Mouse (Mus musculus): Measurements from ENCODE around the gene Kcnn4. TPM values are rescaled to one million over a fixed set of nuclear protein-coding genes. Genes with fewer than 3 reads are reported as not detected.

The Kcnn4 gene
- polyA plus RNA-seq, 1 experiment from 2014 or later: 0.56 TPM

DNA sequence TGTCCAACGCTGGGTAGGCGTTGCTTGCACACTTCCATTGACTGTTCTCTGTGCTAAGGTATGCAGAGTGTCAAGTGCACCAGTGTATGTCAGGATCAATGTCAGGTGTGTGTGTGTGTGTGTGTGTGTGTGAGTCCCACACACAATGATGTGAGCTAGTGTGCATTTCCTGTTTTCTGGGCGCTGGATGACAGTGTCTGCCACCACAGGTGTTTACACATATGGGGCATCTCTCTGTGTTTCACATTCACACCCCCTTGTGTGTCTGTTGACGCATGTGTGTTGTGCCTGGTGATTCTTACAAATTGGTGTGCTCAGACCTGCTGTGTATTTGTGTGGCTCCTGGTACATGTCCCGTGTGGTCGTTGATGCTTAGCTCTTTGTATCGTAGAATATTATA, 1.1 kb upstream of the Kcnn4 start:
- Histone ChIP-seq H3K4me3 (no peak overlapping the region), H3K27me3 (peaks cover 3% of the 10 kb centered on the region; the same call in 1 of the 2 replicates), H3K9ac (replicated peaks) (no peak overlapping the region), H3K9me3 (no peaks in the 10 kb centered on the region), H3K27ac (replicated peaks) (no peak overlapping the region), H3K4me1 (peaks cover 8% of the 10 kb centered on the region), H3K36me3 (no peaks in the 10 kb centered on the region), H3K4me2 (replicated peaks) (no peak overlapping the region)
- no peak for ATAC-seq (replicated peaks)
- WGBS: 88% methylated on average over 7 of the region's 7 CpGs

DNA sequence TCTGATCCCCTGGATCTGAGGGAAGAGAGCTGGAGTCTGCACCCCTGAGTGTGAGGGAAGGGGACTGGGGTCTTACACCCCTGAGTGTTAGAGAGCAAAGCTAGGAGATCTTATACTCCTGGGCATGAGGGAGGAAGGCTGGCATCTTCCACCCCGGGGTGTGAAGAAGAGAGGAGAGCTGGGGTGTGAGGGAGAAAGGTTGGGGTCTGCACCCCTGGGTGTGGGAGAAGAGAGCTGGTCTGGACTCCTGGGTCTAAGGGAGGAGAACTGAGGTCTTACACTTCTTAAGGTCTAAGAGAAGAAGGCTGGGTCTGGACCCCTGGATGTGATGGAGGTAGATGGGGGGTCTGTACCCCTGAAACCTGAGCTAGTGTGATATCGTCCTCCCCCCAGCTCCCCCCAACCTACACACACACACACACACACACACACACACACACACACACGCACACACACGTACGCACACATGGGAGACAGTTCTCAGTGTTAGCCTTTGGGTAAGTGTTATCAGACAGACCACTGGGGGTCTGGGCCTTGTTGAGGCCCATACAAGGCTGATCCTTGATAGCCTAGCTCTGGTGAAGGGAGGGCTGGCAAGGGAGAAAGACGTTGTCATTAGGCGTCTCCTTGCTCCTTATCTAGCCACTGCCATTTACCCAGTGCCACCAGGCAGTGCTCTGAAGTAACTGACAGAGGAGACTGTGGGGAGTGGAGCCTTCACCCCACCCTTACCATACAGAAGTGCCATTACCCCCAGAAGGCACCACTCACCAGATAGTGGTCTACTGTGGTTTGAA, 1.1 kb downstream of the Kcnn4 start:
- Histone ChIP-seq H3K36me3 (no peaks in the 10 kb centered on the region), H3K27ac (replicated peaks) (no peak overlapping the region), H3K27me3 (no peaks in the 10 kb centered on the region), H3K4me2 (replicated peaks) (no peak overlapping the region), H3K4me3 (no peak overlapping the region), H3K9ac (replicated peaks) (no peak overlapping the region), H3K4me1 (peaks cover 10% of the 10 kb centered on the region), H3K9me3 (no peaks in the 10 kb centered on the region)
- ATAC-seq (replicated peaks): no peak
- WGBS: 80% methylated on average over 7 of the region's 7 CpGs

DNA sequence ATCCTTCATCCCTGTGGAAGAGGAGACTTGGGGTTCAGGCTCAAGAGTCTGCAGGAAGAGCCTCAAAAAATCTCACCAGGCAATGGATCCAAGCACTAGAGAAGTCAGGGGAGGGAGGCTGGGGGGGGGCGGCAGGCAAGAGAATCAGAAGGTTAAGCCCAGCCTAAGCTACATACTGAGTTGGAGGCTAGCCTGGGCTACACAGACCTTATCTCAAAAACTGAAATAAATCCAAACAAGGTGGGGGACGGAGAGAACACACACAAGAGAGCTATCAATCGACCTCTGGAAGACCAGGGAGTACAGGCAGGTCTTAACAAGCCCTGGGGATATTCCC, 1.7 kb downstream of the Kcnn4 start:
- Histone ChIP-seq H3K9ac (replicated peaks) (no peak overlapping the region), H3K9me3 (no peaks in the 10 kb centered on the region), H3K27me3 (no peaks in the 10 kb centered on the region), H3K4me3 (no peak overlapping the region), H3K27ac (replicated peaks) (no peak overlapping the region), H3K4me1 (peaks cover 10% of the 10 kb centered on the region), H3K36me3 (no peaks in the 10 kb centered on the region), H3K4me2 (replicated peaks) (no peak overlapping the region)
- no peak for ATAC-seq (replicated peaks)
- WGBS: 75% methylated on average over 3 of the region's 3 CpGs

DNA sequence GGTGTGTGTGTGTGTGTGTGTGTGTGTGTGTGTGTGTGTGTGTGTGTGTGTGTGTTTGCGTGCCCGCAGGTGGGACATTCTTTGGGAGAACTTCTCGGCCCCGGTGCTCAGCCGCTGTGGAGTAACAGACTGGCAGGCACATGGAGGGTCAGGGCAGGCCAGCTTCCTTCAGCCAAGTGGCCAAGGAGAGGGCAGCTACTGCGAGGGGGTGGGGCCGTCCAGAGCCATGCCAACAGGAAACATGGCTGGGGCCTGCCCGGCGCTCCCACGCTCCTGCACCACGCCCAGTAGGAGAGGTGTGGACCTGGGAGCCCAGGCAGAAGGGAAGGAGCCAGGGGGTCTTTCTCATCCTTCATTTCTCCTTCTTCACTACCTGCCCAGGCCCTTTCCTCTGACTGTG, 2.2 kb downstream of the Kcnn4 start:
- peaks cover 4% of the 10 kb centered on the region; the same call in 1 of the 2 replicates for H3K27me3 ChIP-seq
- H3K4me2 ChIP-seq (replicated peaks): no peak overlapping the region
- H3K36me3 ChIP-seq: no peaks in the 10 kb centered on the region
- H3K9me3 ChIP-seq: no peaks in the 10 kb centered on the region
- peaks cover 16% of the 10 kb centered on the region for H3K4me1 ChIP-seq
- H3K9ac ChIP-seq (replicated peaks): no peak overlapping the region
- H3K4me3 ChIP-seq: no peak overlapping the region
- ATAC-seq (replicated peaks): no peak
- 94% methylated on average over 9 of the region's 11 CpGs for WGBS
- H3K27ac ChIP-seq (replicated peaks): no peak overlapping the region

DNA sequence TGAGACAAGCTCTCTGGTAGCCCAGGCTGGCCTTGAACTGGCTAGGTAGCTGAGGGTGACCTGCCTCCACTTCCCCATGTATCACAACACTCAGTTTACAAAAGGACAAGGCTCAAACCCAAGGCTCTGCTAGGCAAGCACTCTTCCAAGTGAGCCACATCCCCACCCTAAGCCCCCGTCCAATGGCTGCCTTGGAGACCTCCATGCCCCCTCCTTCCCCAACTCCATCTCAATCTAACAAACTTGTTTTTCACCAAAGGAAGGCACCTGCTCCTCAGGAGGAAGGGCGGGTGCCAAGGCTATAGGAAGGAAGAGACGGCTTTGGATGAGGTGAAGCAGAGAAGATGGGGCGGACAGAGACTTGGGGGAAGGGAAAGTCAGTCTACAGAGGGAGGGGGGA, 2.7 kb downstream of the Kcnn4 start:
- Histone ChIP-seq H3K27me3 (peaks cover 7% of the 10 kb centered on the region; the same call in 1 of the 2 replicates), H3K36me3 (no peaks in the 10 kb centered on the region), H3K4me2 (replicated peaks) (no peak overlapping the region), H3K4me3 (no peak overlapping the region), H3K4me1 (peaks cover 18% of the 10 kb centered on the region), H3K9me3 (no peaks in the 10 kb centered on the region), H3K9ac (replicated peaks) (no peak overlapping the region), H3K27ac (replicated peaks) (0 out of 2 replicates have a peak overlapping the region, but pooled peaks have one; percentile 52)
- ATAC-seq (replicated peaks): no peak
- 72% methylated on average over 4 of the region's 4 CpGs for WGBS

DNA sequence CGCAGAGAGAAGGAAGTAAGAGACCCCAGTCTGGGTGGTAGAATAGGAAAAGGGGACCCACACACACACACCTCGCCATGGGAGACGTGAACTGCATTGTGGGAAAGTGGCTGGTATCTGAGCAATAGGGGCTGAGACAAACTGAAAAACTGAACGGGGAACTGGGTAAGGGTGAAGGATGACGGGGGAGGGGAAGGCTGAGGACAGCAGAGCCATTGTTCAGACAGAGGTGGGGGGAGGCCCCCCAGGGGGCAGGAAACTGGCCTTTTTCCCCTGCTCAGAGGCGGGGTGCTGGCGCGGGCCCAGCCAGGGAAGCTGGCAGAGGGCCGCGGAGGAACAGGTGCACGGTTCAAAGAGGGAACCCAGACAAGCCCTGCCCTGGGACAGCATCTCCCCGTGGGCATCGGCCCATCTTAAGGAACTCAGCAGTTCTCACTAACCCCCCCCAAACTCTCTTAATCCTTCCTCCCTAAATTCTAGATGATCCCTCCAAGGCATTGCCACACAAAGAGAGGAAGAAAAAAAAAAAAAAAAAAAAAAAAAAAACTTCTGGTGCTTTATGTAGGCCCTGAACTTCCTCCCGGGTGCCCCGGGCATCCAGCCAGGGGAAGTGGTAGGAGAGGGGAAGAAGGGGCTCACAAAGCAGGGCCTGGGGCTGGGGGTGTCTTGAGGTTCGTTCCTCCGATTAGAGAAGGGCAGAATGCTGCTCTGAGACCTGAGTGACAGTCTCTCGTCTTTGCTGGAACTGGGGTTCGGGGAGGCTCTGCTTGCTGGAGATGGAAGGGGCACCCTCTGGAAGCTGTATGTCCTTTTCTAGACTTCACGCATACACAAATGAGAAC, 3.7 kb downstream of the Kcnn4 start:
- H3K4me2 ChIP-seq (replicated peaks): peak overlapping the region; percentile 23; the same call in 1 of the 2 replicates
- H3K27ac ChIP-seq (replicated peaks): peak overlapping the region; percentile 52
- no peaks in the 10 kb centered on the region for H3K9me3 ChIP-seq
- peaks cover 7% of the 10 kb centered on the region; the same call in 1 of the 2 replicates for H3K27me3 ChIP-seq
- WGBS: 20% methylated on average over 17 of the region's 20 CpGs
- no peak overlapping the region for H3K4me3 ChIP-seq
- no peaks in the 10 kb centered on the region for H3K36me3 ChIP-seq
- peaks cover 18% of the 10 kb centered on the region for H3K4me1 ChIP-seq
- ATAC-seq (replicated peaks): peak; percentile 63
- no peak overlapping the region for H3K9ac ChIP-seq (replicated peaks)

DNA sequence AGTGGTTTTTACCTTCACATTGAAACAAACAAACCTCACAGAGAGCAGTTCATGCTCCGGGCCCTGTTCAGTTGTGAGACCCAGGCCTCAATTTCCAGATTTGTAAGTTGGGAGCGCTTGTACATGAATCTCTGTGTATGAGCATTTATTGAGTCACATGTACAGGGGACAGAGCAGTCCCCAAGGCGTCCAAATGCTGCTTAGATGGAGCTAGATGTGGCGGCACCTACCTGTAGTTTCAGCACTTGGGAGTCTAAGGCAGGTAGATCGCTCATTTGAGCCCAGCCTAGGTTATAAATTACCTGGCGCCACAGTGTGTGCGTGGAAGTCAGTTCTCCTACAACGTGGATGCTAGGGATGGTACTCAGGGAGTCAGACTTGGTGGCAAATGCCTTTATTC, 6.4 kb downstream of the Kcnn4 start:
- no peak overlapping the region for H3K4me2 ChIP-seq (replicated peaks)
- no peaks in the 10 kb centered on the region for H3K36me3 ChIP-seq
- H3K9ac ChIP-seq (replicated peaks): no peak overlapping the region
- ATAC-seq (replicated peaks): no peak
- H3K4me3 ChIP-seq: no peak overlapping the region
- H3K27me3 ChIP-seq: peaks cover 7% of the 10 kb centered on the region; the same call in 1 of the 2 replicates
- H3K9me3 ChIP-seq: no peaks in the 10 kb centered on the region
- WGBS: 91% methylated on average over 8 of the region's 8 CpGs
- peaks cover 18% of the 10 kb centered on the region for H3K4me1 ChIP-seq
- no peak overlapping the region for H3K27ac ChIP-seq (replicated peaks)

DNA sequence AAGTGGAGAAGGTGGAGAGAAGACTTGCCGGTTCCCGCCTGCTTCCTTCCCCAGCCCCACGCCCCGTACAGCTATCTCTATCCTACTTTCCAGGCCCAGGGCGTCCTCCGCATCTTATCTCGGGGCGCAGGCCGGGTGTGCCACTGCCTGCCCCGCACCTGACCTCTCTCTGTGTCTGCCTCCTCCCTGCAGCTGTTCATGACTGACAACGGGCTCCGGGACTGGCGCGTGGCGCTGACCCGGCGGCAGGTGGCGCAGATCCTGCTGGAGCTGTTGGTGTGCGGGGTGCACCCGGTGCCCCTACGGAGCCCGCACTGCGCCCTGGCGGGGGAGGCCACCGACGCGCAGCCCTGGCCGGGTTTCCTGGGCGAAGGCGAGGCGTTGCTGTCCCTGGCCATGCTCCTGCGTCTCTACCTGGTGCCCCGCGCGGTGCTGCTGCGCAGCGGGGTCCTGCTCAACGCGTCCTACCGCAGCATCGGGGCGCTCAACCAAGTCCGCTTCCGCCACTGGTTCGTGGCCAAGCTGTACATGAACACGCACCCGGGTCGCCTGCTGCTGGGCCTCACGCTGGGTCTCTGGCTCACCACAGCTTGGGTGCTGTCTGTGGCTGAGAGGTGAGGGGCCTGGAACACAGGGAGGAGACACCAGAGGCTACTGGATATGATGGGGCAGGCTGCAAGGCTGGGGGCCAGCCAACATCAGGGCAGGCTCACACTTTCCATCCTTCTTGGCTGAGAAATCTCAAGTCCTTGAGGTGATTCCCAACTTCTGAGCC, 7.2 kb downstream of the Kcnn4 start:
- 5% methylated on average over 49 of the region's 49 CpGs for WGBS
- H3K4me2 ChIP-seq (replicated peaks): peak overlapping the region; percentile 42
- peak overlapping the region; percentile 28 for H3K4me3 ChIP-seq
- H3K27ac ChIP-seq (replicated peaks): no peak overlapping the region
- ATAC-seq (replicated peaks): no peak
- H3K9ac ChIP-seq (replicated peaks): no peak overlapping the region
- H3K9me3 ChIP-seq: no peaks in the 10 kb centered on the region
- H3K4me1 ChIP-seq: peaks cover 18% of the 10 kb centered on the region
- H3K36me3 ChIP-seq: no peaks in the 10 kb centered on the region
- H3K27me3 ChIP-seq: peaks cover 7% of the 10 kb centered on the region; the same call in 1 of the 2 replicates

DNA sequence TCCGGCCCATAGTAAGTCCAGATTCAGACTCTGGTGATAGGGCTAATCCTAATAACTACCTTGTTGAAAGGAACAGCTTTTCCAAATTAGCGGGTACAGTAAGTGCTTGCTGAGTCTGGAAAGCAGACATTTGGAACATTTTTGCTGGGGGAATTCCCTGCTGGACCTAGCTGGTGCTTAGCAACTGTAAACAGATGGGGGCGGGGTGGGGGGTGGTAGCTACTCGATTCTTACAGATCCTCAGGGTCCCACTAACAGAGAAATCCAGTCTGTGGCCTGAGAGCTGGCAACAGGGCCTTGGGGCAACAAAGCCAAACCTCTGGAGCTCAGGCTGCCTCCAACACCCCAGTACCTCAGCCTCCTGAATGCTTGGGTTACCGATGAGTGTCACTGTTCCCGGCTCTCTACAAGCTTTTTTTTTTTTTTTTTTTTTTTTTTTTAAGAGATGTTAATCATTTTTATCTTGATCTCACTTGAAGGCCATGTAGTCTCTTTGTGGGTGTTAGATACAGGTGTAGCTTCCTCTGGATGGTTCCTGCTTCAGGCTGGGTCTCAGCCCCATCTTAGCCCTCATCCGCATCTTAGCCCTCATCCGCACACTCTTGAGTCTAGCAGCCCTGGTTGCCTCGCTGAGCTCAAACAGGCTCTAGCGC, 8.1 kb downstream of the Kcnn4 start:
- H3K4me3 ChIP-seq: no peak overlapping the region
- WGBS: 74% methylated on average over 10 of the region's 10 CpGs
- no peak overlapping the region for H3K4me2 ChIP-seq (replicated peaks)
- H3K9ac ChIP-seq (replicated peaks): no peak overlapping the region
- no peak overlapping the region for H3K27ac ChIP-seq (replicated peaks)
- H3K36me3 ChIP-seq: no peaks in the 10 kb centered on the region
- peaks cover 7% of the 10 kb centered on the region; the same call in 1 of the 2 replicates for H3K27me3 ChIP-seq
- H3K4me1 ChIP-seq: peaks cover 17% of the 10 kb centered on the region
- no peaks in the 10 kb centered on the region for H3K9me3 ChIP-seq
- no peak for ATAC-seq (replicated peaks)

DNA sequence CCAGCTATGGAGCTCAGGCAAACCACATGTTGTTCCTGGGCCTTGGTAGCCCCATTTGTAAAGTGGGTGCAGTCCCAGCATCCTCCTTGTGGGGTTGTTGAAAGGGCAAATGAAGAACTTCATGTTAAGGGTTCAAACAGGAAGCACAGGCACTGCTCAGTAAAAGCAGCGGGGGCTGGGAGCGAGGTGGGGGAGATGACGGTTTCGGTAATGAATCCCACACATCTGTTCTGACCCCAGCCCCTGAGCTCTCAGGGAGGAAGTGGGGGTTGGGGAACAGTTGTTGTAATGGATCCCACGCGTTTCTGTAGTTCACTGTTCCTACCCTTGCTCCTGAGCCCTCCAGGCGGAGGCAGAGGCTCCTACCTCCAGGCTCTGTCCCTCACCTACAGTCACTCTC, 9.9 kb downstream of the Kcnn4 start:
- H3K9me3 ChIP-seq: no peaks in the 10 kb centered on the region
- no peak overlapping the region for H3K27ac ChIP-seq (replicated peaks)
- no peaks in the 10 kb centered on the region for H3K36me3 ChIP-seq
- H3K4me1 ChIP-seq: peaks cover 11% of the 10 kb centered on the region
- no peak overlapping the region for H3K4me2 ChIP-seq (replicated peaks)
- H3K4me3 ChIP-seq: no peak overlapping the region
- no peak overlapping the region for H3K9ac ChIP-seq (replicated peaks)
- peaks cover 7% of the 10 kb centered on the region; the same call in 1 of the 2 replicates for H3K27me3 ChIP-seq
- WGBS: 71% methylated on average over 7 of the region's 7 CpGs
- ATAC-seq (replicated peaks): no peak

DNA sequence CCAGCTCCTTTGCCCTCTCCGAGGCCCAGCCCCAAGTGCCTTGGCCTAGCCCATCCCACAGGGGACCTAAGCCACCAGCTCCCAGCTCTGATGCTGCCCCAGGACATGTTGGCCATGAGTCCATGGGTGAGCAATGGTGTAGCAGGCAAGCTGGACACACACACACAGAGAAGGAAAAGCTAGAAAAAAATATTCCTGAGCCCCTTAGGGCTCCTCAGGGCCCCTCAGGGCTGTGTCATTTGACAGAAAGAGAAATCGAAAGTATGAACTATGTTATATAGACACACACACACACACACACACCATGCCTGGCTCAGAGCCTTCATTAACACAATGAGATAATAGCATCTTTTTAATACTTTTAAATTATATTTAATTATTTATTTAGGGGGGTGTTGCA, 10.3 kb downstream of the Kcnn4 start:
- Histone ChIP-seq H3K9me3 (no peaks in the 10 kb centered on the region), H3K9ac (replicated peaks) (no peak overlapping the region), H3K27me3 (peaks cover 7% of the 10 kb centered on the region; the same call in 1 of the 2 replicates), H3K4me1 (peaks cover 11% of the 10 kb centered on the region), H3K27ac (replicated peaks) (no peak overlapping the region), H3K36me3 (no peaks in the 10 kb centered on the region), H3K4me2 (replicated peaks) (no peak overlapping the region), H3K4me3 (no peak overlapping the region)
- 83% methylated on average over 2 of the region's 2 CpGs for WGBS
- ATAC-seq (replicated peaks): no peak

Measured in forebrain, embryonic 15.5 days (tissue).